Mouse (Mus musculus) thymus, postnatal 36 days (tissue): ENCODE results near the gene Vps37c.

Source experiments
- DNase-seq, 2 experiments: peaks; one replicate each; pipeline ENCODE4 v3.0.0; 2022; ENCODE audit warnings: mixed read lengths in 2 of 2

The Vps37c gene

GRCm38 (mm10) chr19:10688537-10689352 is at the start of gene Vps37c:
Vps37c (plus strand) TSS chr19:10688735.
- DNase-seq: peak; percentile 85 to 97

- no peak for DNase-seq
These were observed 48.5 kb upstream of the Vps37c start for GRCm38 (mm10) chr19:10640080-10640479.

- no peak for DNase-seq
These were observed 47.8 kb upstream of the Vps37c start for GRCm38 (mm10) chr19:10640589-10641378.

- DNase-seq: no peak
These were observed 42.9 kb upstream of the Vps37c start for GRCm38 (mm10) chr19:10645616-10646015.

GRCm38 (mm10) chr19:10648156-10648555 is 40.4 kb upstream of the Vps37c start:
- DNase-seq: peak; percentile 44 to 54

- no peak for DNase-seq
These were observed 32.5 kb upstream of the Vps37c start for GRCm38 (mm10) chr19:10656058-10656457.

GRCm38 (mm10) chr19:10657742-10658141 is 30.8 kb upstream of the Vps37c start:
- DNase-seq: no peak

- DNase-seq: no peak
These were observed 30.1 kb upstream of the Vps37c start for GRCm38 (mm10) chr19:10658406-10658805.

- no peak for DNase-seq
These were observed 27.2 kb upstream of the Vps37c start for GRCm38 (mm10) chr19:10661373-10661772.

GRCm38 (mm10) chr19:10661919-10662318 is 26.6 kb upstream of the Vps37c start:
- no peak for DNase-seq

- no peak for DNase-seq
These were observed 25.9 kb upstream of the Vps37c start for GRCm38 (mm10) chr19:10662665-10663064.

GRCm38 (mm10) chr19:10665093-10665492 is 23.4 kb upstream of the Vps37c start:
- DNase-seq: no peak

- DNase-seq: peak; percentile 58 to 66
These were observed 23.0 kb upstream of the Vps37c start for GRCm38 (mm10) chr19:10665499-10665898.

- no peak for DNase-seq
These were observed 17.2 kb upstream of the Vps37c start for GRCm38 (mm10) chr19:10671319-10671718.

GRCm38 (mm10) chr19:10671854-10672417 is 16.6 kb upstream of the Vps37c start:
- no peak for DNase-seq

- DNase-seq: no peak
These were observed 15.3 kb upstream of the Vps37c start for GRCm38 (mm10) chr19:10673275-10673674.

GRCm38 (mm10) chr19:10676656-10677055 is 11.9 kb upstream of the Vps37c start:
- no peak for DNase-seq

- DNase-seq: peak; percentile 45 to 51
These were observed 10.4 kb upstream of the Vps37c start, which contains the start of gene Pga5 for GRCm38 (mm10) chr19:10677915-10678771. Pga5 (minus strand) TSS chr19:10678071.

GRCm38 (mm10) chr19:10678772-10679067 is 9.8 kb upstream of the Vps37c start:
- no peak for DNase-seq

- DNase-seq: no peak
These were observed 7.0 kb upstream of the Vps37c start for GRCm38 (mm10) chr19:10681571-10681970.

- DNase-seq: no peak
These were observed 3.5 kb upstream of the Vps37c start for GRCm38 (mm10) chr19:10685081-10685480.

GRCm38 (mm10) chr19:10685727-10686126 is 2.8 kb upstream of the Vps37c start:
- DNase-seq: no peak
